Mouse (Mus musculus) stomach, adult 2 months (tissue): ENCODE data around the gene Clhc1. TPM values are rescaled to one million over a fixed set of nuclear protein-coding genes. Genes with fewer than 3 reads are reported as not detected.

ENCODE experiments used
- polyA plus RNA-seq: library from polyadenylated mRNA; depleted of rRNA; stranded (reverse); fragments of >200 nt; gene quantifications from 2 replicates; pipeline ENCODE4 v1.2.3, GENCODE M21; 2012; rRNA removed

The Clhc1 gene
- not detected in 2 replicates for polyA plus RNA-seq

GRCm38 (mm10) chr11:29547752-29548503 is at the start of gene Clhc1, which contains the start of gene Rps27a:
Clhc1 (plus strand) TSS chr11:29547950.
Rps27a (minus strand) TSS chr11:29548109.

GRCm38 (mm10) chr11:29514682-29515412 is 32.9 kb upstream of the Clhc1 start, which contains the start of gene Prorsd1:
Prorsd1 (minus strand) TSS chr11:29515033.

GRCm38 (mm10) chr11:29525988-29526794 is 21.6 kb upstream of the Clhc1 start, which contains the start of gene Mtif2:
Mtif2 (plus strand) TSS chr11:29526408.

Other genes with a start within 250 kb of the Clhc1 start
- gene Ccdc88a, start 174.3 kb upstream of the Clhc1 start, polyA plus RNA-seq: 0.10 and 0.13 TPM in 2 replicates
- gene Prorsd1, start 32.9 kb upstream of the Clhc1 start, polyA plus RNA-seq: 0.19 and 0.49 TPM in 2 replicates
- gene Mtif2, start 21.5 kb upstream of the Clhc1 start, polyA plus RNA-seq: 0.84 and 1.3 TPM in 2 replicates
- 6.6 and 9.1 TPM in 2 replicates for gene Rps27a, start 159 bp downstream of the Clhc1 start, polyA plus RNA-seq
- gene Rtn4, start 145.0 kb downstream of the Clhc1 start, polyA plus RNA-seq: 27.9 and 45.4 TPM in 2 replicates